Mouse (Mus musculus) R1 (cell line): Measurements from ENCODE around the gene Cxcr3.

Experiments
- DNase-seq: peaks from one replicate; pipeline ENCODE4 v3.0.0-alpha.2; 2018; ENCODE audit warnings: low read depth, low spot score

The Cxcr3 gene

GRCm38 (mm10) chrX:101733828-101734319 lies at the start of gene Cxcr3:
TSS of gene Cxcr3 (minus strand) at chrX:101734269.
- DNase-seq = no peak

DNA sequence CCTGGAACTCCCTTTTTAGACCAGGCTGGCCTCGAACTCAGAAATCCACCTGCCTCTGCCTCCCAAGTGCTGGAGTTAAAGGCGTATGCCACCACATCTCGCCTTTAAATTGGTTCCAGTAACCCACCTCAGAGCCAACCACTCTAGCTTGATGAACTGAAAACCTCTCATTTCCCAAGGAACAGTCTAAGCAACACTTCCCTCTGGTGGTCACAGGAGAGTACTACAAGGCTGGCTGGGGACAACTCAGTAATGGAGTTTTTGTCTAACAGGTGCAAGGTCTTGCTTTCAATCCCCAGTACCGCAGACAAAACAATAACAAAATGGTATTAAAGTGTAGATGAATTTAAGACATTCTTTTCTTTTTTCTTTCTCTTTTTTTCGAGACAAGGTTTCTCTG lies 38.0 kb upstream of the Cxcr3 start:
- peak; percentile 62 for DNase-seq

GRCm38 (mm10) chrX:101770307-101770706 lies 36.2 kb upstream of the Cxcr3 start:
- DNase-seq = no peak

GRCm38 (mm10) chrX:101769478-101769877 lies 35.4 kb upstream of the Cxcr3 start:
- DNase-seq = no peak

- no peak for DNase-seq
Observed at GRCm38 (mm10) chrX:101767280-101767679, 33.2 kb upstream of the Cxcr3 start.

DNA sequence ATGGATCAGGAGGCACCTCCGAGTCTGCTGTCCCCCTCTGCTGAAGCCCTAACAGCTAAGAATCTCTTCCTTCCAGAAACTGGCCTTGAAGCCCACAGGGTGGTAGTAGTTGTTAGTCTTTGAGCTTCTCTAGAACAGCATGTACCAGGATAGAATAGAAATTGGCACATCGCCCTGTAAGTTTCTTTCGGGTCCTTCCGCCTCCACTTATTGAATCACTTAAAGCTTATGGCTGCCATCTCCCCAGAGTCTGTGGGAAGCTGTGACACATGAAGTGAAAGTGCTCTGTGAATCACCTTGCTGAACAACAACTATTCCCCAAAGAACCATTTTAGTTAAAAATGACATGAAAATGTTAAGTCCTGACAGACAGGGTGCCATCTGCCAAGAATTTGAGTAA lies 31.0 kb upstream of the Cxcr3 start:
- no peak for DNase-seq

- DNase-seq = no peak
Observed at GRCm38 (mm10) chrX:101764621-101765020, 30.6 kb upstream of the Cxcr3 start.

DNA sequence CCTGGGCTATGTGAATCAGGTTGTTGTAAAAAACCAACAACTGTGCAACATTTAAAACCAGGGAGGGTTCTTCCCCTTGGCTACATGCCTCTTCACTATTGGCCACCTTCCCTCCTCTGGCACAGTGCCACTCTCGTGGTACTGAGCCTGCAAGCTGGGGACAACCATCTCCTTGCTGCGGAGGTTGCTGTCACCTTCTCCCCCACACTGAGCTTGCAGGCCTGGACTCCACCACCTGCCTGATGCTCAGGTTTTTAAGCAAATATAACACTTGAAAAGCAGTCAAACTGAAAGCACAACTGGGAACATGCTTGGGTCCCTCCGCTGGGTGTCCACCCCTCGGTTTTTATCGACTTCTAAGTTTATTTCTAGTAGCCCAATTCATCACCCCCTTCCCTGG lies 20.4 kb upstream of the Cxcr3 start:
- DNase-seq = no peak

DNA sequence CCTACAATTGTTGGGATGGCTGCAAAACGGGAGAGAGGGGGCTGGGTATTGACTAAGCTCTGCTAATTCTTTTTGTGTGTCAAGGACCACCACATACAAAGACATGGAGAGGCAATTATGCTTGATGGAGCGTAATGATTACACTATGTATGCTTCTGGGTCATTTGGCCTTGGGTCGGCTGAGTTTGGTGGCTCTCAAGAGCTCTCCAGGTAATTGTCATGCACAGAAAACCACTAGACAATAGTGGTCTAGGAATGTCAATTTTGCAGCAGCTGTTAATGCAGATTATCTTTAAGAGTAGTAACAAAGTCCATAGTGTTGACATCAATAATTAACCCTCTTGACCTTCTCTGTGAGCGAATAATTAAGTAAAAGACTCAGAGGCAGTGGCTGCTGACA lies 16.1 kb upstream of the Cxcr3 start:
- peak; percentile 14 for DNase-seq

DNA sequence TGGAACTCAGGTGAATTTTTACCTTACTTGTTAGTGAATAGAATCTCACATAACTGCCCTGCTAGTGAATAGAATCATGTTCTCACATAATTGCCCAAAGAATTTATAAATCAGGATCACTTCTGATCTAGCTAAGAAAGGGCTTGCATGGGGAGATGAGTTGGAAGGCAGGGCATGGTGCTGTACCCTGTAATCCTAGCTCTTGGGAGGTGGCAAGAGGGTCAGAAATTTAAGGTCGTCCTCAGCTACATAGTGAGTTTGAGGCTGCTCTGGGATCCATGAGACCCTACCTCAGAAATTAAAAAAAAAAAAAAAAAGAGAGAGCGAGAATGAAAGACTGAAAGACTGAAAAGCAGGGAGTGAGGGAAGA lies 7.0 kb upstream of the Cxcr3 start:
- DNase-seq = no peak

DNA sequence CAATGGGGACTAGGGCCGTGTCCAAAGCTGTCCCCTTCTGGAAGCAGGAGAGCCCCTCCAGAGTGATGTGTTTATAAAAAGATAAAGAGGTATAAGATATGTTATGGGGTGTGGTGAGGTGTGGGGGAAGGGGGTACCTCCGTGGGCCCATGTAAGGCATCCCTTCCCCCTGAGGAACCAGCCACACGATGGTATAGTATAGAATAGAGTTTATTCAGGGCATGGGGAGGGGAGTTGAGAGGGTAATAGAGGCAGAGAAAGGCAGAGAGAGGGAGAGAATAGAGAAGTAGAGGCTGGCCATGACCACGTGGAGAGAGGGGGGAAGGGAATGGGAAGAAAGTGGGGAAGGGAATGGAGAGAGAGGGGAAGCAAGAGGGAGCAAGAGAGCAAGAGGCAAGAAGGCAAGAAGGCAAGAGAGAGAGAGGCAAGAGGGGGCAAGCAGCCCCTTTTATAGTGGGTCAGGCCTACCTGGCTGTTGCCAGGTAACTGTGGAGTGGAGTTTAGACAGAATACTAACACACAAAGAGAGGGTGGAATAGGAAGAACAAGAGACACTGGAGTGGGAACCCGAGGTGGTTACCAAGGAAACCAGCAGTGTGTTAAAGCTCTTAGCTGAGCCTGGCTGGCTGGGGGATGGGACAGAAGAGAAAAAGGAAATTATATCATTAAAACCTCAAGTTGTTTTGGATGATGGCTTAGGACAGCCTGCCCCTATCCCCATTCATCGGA lies 6.4 kb upstream of the Cxcr3 start:
- DNase-seq = peak; percentile 80

- DNase-seq = no peak
Observed at GRCm38 (mm10) chrX:101737201-101737600, 3.1 kb upstream of the Cxcr3 start.

DNA sequence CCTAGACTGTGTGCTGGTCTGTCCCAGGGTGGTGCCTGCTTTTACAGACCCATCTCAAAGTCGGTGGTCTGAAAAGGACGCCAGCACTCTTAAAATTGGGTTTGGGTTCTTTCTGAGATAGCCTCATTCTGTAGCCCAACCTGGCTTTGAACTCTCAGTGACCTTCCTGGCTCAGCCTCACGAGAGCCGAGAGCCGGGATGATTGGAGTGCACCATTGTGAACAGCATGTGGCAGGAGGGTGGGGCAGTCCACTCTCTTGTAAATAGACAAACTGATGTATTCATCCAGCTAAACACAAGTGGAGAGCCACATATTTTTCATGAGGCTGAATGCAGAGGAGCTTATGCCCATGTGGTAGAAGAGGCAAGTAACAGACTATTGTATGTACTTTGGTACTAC lies 912 bp upstream of the Cxcr3 start:
- DNase-seq = peak; percentile 70

- no peak for DNase-seq
Observed at GRCm38 (mm10) chrX:101733288-101733687, 781 bp downstream of the Cxcr3 start.

GRCm38 (mm10) chrX:101732644-101733043 lies 1.4 kb downstream of the Cxcr3 start:
- DNase-seq = no peak

GRCm38 (mm10) chrX:101730010-101730409 lies 4.1 kb downstream of the Cxcr3 start:
- no peak for DNase-seq

GRCm38 (mm10) chrX:101720401-101720800 lies 13.7 kb downstream of the Cxcr3 start:
- peak; percentile 77 for DNase-seq

GRCm38 (mm10) chrX:101705111-101705510 lies 29.0 kb downstream of the Cxcr3 start:
- no peak for DNase-seq

GRCm38 (mm10) chrX:101698232-101698631 lies 35.8 kb downstream of the Cxcr3 start:
- DNase-seq = peak; percentile 94

DNA sequence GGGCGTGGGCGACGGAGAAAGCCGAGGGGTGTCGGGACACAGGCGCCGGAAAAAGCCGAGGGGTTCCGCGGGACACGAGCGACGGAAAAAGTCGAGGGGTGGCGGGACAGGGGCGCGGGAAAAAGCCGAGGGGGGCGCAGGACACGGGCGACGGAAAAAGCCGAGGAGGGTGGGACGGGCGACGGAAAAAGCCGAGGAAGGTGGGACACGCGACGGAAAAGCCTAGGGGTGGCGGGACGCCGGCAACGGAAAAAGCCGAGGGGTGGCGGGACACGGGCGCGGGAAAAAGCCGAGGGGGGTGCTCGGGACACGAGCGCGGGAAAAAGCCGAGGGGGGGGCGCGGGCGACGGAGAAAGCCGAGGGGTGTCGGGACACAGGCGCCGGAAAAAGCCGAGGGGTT lies 36.5 kb downstream of the Cxcr3 start:
- no peak for DNase-seq

GRCm38 (mm10) chrX:101695686-101696085 lies 38.4 kb downstream of the Cxcr3 start:
- peak; percentile 35 for DNase-seq
